Mouse (Mus musculus) neural tube, embryonic 14.5 days (tissue): ENCODE measurements around the gene Atad1. TPM values are rescaled to one million over a fixed set of nuclear protein-coding genes. Genes with fewer than 3 reads are reported as not detected.

Experiments used
- ATAC-seq: fragments of 200-750 bp; cut with Nextera tagmentation; 2 replicates; pipeline ENCODE4 v1.8.0; 2017; ENCODE audit warnings: low read depth, mild to moderate bottlenecking, moderate TSS enrichment, moderate library complexity
- H3K27ac ChIP-seq: fragments of 300-500 bp; sonication (generic); 2 replicates; pipeline ENCODE4 v1.5.1; 2014; ENCODE audit warnings: low read depth, mild to moderate bottlenecking, control low read depth, low read length, moderate library complexity, mixed read lengths
- H3K27me3 ChIP-seq: fragments of 300-500 bp; sonication (generic); 2 replicates; pipeline ENCODE4 v1.6.1; 2014; ENCODE audit warnings: low read length; ENCODE audit not compliant: control insufficient read depth, insufficient read depth
- H3K36me3 ChIP-seq: fragments of 300-500 bp; sonication (generic); 2 replicates; pipeline ENCODE4 v1.6.1; 2014; ENCODE audit warnings: low read length, mixed read lengths; ENCODE audit not compliant: control insufficient read depth, insufficient read depth
- H3K4me1 ChIP-seq: fragments of 300-500 bp; sonication (generic); 2 replicates; pipeline ENCODE4 v1.6.1; 2014; ENCODE audit warnings: low read length; ENCODE audit not compliant: control insufficient read depth, insufficient read depth
- H3K4me2 ChIP-seq: fragments of 300-500 bp; sonication (generic); 2 replicates; pipeline ENCODE4 v1.6.1; 2014; ENCODE audit warnings: mild to moderate bottlenecking, low read depth, low read length, control low read depth
- H3K4me3 ChIP-seq: fragments of 300-500 bp; sonication (generic); 2 replicates; pipeline ENCODE4 v1.5.1; 2014; ENCODE audit warnings: low read depth, low read length, control low read depth, mixed read lengths
- H3K9ac ChIP-seq: fragments of 300-500 bp; sonication (generic); replicated peaks from 2 replicates; pipeline ENCODE4 v1.6.1; 2014; ENCODE audit warnings: low read depth, mild to moderate bottlenecking, control low read depth, low read length, mixed read lengths
- H3K9me3 ChIP-seq: fragments of 300-500 bp; sonication (generic); 2 replicates; pipeline ENCODE4 v1.6.1; 2016; ENCODE audit warnings: low read length; ENCODE audit not compliant: control insufficient read depth
- WGBS: fragments of 180-500 bp; shearing (Covaris S2); extraction: QIAGEN DNeasy Blood & Tissue Kit; methylation state at CpG from one replicate; pipeline ENCODE4 v1.1.7; 2014; 5-methylcytosine and 5-hydroxymethylcytosine counted together
- polyA plus RNA-seq: library from polyadenylated mRNA; unstranded; fragments of >200 nt; fragmentation: Nextera tagmentation; extraction: Ambion mirVana; gene quantifications from 2 replicates; pipeline ENCODE4 v1.2.1, GENCODE M21; 2014

Atad1 gene
- polyA plus RNA-seq, 1 experiment from 2014 or later: 140 TPM

GRCm38 (mm10) chr19:32754188-32755000 lies 14.8 kb upstream of the Atad1 start:
- H3K27ac ChIP-seq: no peak overlapping the region
- H3K4me1 ChIP-seq: peaks cover 12% of the 10 kb centered on the region
- H3K9me3 ChIP-seq: no peaks in the 10 kb centered on the region
- H3K27me3 ChIP-seq: no peaks in the 10 kb centered on the region
- peak overlapping the region; percentile 89 for H3K4me2 ChIP-seq
- whole genome bisulfite sequencing: 14% methylated on average over 15 of the region's 15 CpGs
- peak overlapping the region; percentile 93; the same call in 1 of the 2 replicates for H3K4me3 ChIP-seq
- H3K36me3 ChIP-seq: no peaks in the 10 kb centered on the region
- H3K9ac ChIP-seq: peak overlapping the region; percentile 16; the same call in 1 of the 2 replicates
- no peak for ATAC-seq

- WGBS: 80% methylated on average over 3 of the region's 3 CpGs
- Histone ChIP-seq H3K9ac (no peak overlapping the region), H3K4me2 (no peak overlapping the region), H3K36me3 (no peaks in the 10 kb centered on the region), H3K27ac (no peak overlapping the region), H3K27me3 (no peaks in the 10 kb centered on the region), H3K4me3 (no peak overlapping the region), H3K4me1 (peaks cover 12% of the 10 kb centered on the region), H3K9me3 (no peaks in the 10 kb centered on the region)
- ATAC-seq: no peak
These were observed 13.8 kb upstream of the Atad1 start for GRCm38 (mm10) chr19:32753386-32753785.

DNA sequence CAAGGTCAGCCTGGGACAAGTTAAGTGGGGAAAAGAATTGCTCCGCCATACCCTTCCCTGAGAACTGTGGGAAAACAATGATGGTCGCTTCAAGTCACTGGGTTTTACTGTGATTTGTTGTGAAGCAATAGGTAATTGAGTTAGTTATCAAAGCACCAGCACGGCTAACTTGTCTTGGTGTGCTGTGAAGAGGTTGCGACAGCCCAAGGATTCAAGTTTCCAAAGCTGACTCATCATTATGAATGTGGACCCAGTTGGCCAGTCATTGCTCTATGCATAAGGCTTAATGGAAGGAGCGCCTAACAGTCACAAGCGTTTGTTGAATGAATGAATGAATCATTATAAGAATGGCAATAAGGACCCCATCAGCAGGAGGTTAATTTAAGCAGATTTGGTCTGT lies 12.8 kb upstream of the Atad1 start:
- Histone ChIP-seq H3K9me3 (no peaks in the 10 kb centered on the region), H3K27ac (no peak overlapping the region), H3K27me3 (no peaks in the 10 kb centered on the region), H3K36me3 (no peaks in the 10 kb centered on the region), H3K9ac (no peak overlapping the region), H3K4me1 (peaks cover 12% of the 10 kb centered on the region), H3K4me2 (no peak overlapping the region), H3K4me3 (no peak overlapping the region)
- 93% methylated on average over 6 of the region's 6 CpGs for WGBS
- no peak for ATAC-seq

GRCm38 (mm10) chr19:32749425-32749824 lies 9.8 kb upstream of the Atad1 start:
- no peaks in the 10 kb centered on the region for H3K27me3 ChIP-seq
- no peak overlapping the region for H3K9ac ChIP-seq
- no peak for ATAC-seq
- H3K27ac ChIP-seq: no peak overlapping the region
- H3K9me3 ChIP-seq: no peaks in the 10 kb centered on the region
- WGBS: 8% methylated on average over 6 of the region's 6 CpGs
- no peaks in the 10 kb centered on the region for H3K36me3 ChIP-seq
- no peak overlapping the region for H3K4me2 ChIP-seq
- no peak overlapping the region for H3K4me3 ChIP-seq
- peaks cover 1% of the 10 kb centered on the region for H3K4me1 ChIP-seq

GRCm38 (mm10) chr19:32740641-32741345 lies 1.2 kb upstream of the Atad1 start:
- H3K27me3 ChIP-seq: no peaks in the 10 kb centered on the region
- H3K9ac ChIP-seq: no peak overlapping the region
- no peak overlapping the region for H3K27ac ChIP-seq
- no peak overlapping the region for H3K4me3 ChIP-seq
- no peak overlapping the region for H3K4me2 ChIP-seq
- no peaks in the 10 kb centered on the region for H3K36me3 ChIP-seq
- WGBS: 92% methylated on average over 4 of the region's 4 CpGs
- no peaks in the 10 kb centered on the region for H3K9me3 ChIP-seq
- ATAC-seq: no peak
- no peaks in the 10 kb centered on the region for H3K4me1 ChIP-seq

DNA sequence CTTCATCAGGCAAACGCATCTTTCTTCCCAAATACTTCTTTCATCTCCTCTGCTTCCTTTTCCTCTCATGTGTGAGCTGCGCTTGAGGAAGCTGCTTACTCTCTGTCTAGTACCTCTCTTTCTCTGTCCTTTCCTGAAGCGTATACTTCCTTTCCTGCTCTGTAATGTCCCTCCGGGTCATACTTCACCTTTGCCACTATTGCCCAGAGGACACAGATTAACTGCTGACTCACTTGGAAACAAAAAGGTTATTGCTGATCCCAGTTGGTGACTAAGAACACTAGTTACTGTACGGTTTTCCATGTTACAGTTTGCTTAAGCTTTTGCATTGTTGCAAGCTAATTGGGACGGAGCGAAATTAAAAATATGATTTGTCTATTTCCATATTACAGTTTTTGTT lies 1.7 kb downstream of the Atad1 start:
- Histone ChIP-seq H3K27ac (no peak overlapping the region), H3K4me3 (no peak overlapping the region), H3K4me2 (no peak overlapping the region), H3K4me1 (no peaks in the 10 kb centered on the region), H3K36me3 (no peaks in the 10 kb centered on the region), H3K9me3 (no peaks in the 10 kb centered on the region), H3K27me3 (no peaks in the 10 kb centered on the region), H3K9ac (no peak overlapping the region)
- ATAC-seq: no peak
- 92% methylated on average over 7 of the region's 7 CpGs for WGBS

GRCm38 (mm10) chr19:32732922-32733321 lies 6.7 kb downstream of the Atad1 start:
- Histone ChIP-seq H3K27ac (no peak overlapping the region), H3K4me2 (no peak overlapping the region), H3K27me3 (no peaks in the 10 kb centered on the region), H3K4me1 (no peaks in the 10 kb centered on the region), H3K9ac (no peak overlapping the region), H3K36me3 (no peaks in the 10 kb centered on the region), H3K9me3 (no peaks in the 10 kb centered on the region), H3K4me3 (no peak overlapping the region)
- no peak for ATAC-seq

GRCm38 (mm10) chr19:32729785-32730184 lies 9.8 kb downstream of the Atad1 start:
- no peaks in the 10 kb centered on the region for H3K27me3 ChIP-seq
- no peak overlapping the region for H3K27ac ChIP-seq
- WGBS: 95% methylated on average over 4 of the region's 4 CpGs
- no peak overlapping the region for H3K9ac ChIP-seq
- no peaks in the 10 kb centered on the region for H3K36me3 ChIP-seq
- no peak overlapping the region for H3K4me2 ChIP-seq
- no peak overlapping the region for H3K4me3 ChIP-seq
- no peak for ATAC-seq
- no peaks in the 10 kb centered on the region for H3K9me3 ChIP-seq
- H3K4me1 ChIP-seq: 0 out of 2 replicates have a peak, but pooled peaks cover 3% of the 10 kb centered on the region
